Mouse (Mus musculus): ENCODE measurements around the gene D930048N14Rik. TPM values are rescaled to one million over a fixed set of nuclear protein-coding genes. Genes with fewer than 3 reads are reported as not detected.
A peak's percentile ranks its signal among the peaks of the same experiment; 100 is the strongest.
"Not testable (repeated sequence)": the region's sequence is repeated elsewhere in the genome, so short reads cannot be mapped to it uniquely, and the experiment has no call there.

Gene D930048N14Rik
- total RNA-seq (2021), result 1 to 10 TPM in 1 of 2 experiments, under 1 TPM in 1; 0.52 to 1.1 TPM
- long read RNA-seq, experiment 1, partial matches to known transcripts, result 0 of 1 reads
- long read RNA-seq, experiment 1, other reads (novel, unspliced or antisense), result 0 of 1 reads
- long read RNA-seq, experiment 2, partial matches to known transcripts, result 2 of 2 reads
- long read RNA-seq, experiment 2, other reads (novel, unspliced or antisense), result 0 of 2 reads

GRCm38 (mm10) chr11:51650691-51651515 is at the start of gene D930048N14Rik, which contains the start of gene N4bp3:
Gene D930048N14Rik (plus strand): TSS chr11:51650954.
Gene N4bp3 (minus strand): TSS chr11:51650842.
- DNase-seq, result peak; percentile 72

- no peak for DNase-seq
These were observed 48.5 kb upstream of the D930048N14Rik start for GRCm38 (mm10) chr11:51602253-51602652.

- peak; percentile 85 for DNase-seq
These were observed 44.9 kb upstream of the D930048N14Rik start for GRCm38 (mm10) chr11:51605602-51606446.

GRCm38 (mm10) chr11:51606447-51607095 is 44.2 kb upstream of the D930048N14Rik start, which contains the start of gene Hnrnpab:
Gene Hnrnpab (minus strand): TSS chr11:51606847.
- peak; percentile 92 for DNase-seq

- DNase-seq, result no peak
These were observed 43.5 kb upstream of the D930048N14Rik start for GRCm38 (mm10) chr11:51607096-51607738.

- DNase-seq, result no peak
These were observed 41.4 kb upstream of the D930048N14Rik start for GRCm38 (mm10) chr11:51609266-51609909.

- not testable (repeated sequence) for DNase-seq
These were observed 40.8 kb upstream of the D930048N14Rik start for GRCm38 (mm10) chr11:51609940-51610339.

GRCm38 (mm10) chr11:51614256-51614655 is 36.5 kb upstream of the D930048N14Rik start:
- DNase-seq, result no peak

- DNase-seq, result no peak
These were observed 35.6 kb upstream of the D930048N14Rik start for GRCm38 (mm10) chr11:51615129-51615528.

- peak; percentile 52 for DNase-seq
These were observed 35.2 kb upstream of the D930048N14Rik start for GRCm38 (mm10) chr11:51615601-51616000.

GRCm38 (mm10) chr11:51616113-51616512 is 34.6 kb upstream of the D930048N14Rik start:
- DNase-seq, result not testable (repeated sequence)

GRCm38 (mm10) chr11:51617693-51618092 is 33.1 kb upstream of the D930048N14Rik start:
- peak; percentile 61 for DNase-seq

- DNase-seq, result no peak
These were observed 31.8 kb upstream of the D930048N14Rik start for GRCm38 (mm10) chr11:51618894-51619408.

- peak; percentile 93 for DNase-seq
These were observed 31.2 kb upstream of the D930048N14Rik start, which contains the start of gene Nhp2 for GRCm38 (mm10) chr11:51619409-51620060. Gene Nhp2 (plus strand): TSS chr11:51619735.

- no peak for DNase-seq
These were observed 30.7 kb upstream of the D930048N14Rik start for GRCm38 (mm10) chr11:51620084-51620483.

GRCm38 (mm10) chr11:51621776-51622175 is 29.0 kb upstream of the D930048N14Rik start:
- no peak for DNase-seq

GRCm38 (mm10) chr11:51622971-51623491 is 27.7 kb upstream of the D930048N14Rik start:
- DNase-seq, result no peak

- no peak for DNase-seq
These were observed 25.4 kb upstream of the D930048N14Rik start for GRCm38 (mm10) chr11:51625187-51625820.

- DNase-seq, result no peak
These were observed 23.3 kb upstream of the D930048N14Rik start for GRCm38 (mm10) chr11:51627425-51627824.
